Mouse (Mus musculus) hematopoietic stem cell, adult 5-6 weeks (primary cell): ENCODE measurements around the gene Zfp697. TPM values are rescaled to one million over a fixed set of nuclear protein-coding genes. Genes with fewer than 3 reads are reported as not detected.
"Not testable (repeated sequence)": the region's sequence is repeated elsewhere in the genome, so short reads cannot be mapped to it uniquely, and the experiment has no call there.

ENCODE experiments used
- ATAC-seq, 2 experiments: fragments of 125-278 bp in 1 of 2; replicated peaks in 1 of 2; 2 replicates each; pipeline ENCODE4 v1.8.0; 2016 to 2017; ENCODE audit warnings: inconsistent platforms in 2 of 2, mild to moderate bottlenecking in 2 of 2, moderate number of reproducible peaks in 2 of 2, low read depth in 1 of 2, moderate TSS enrichment in 1 of 2; ENCODE audit not compliant: low FRiP score in 2 of 2, poor library complexity in 2 of 2, severe bottlenecking in 2 of 2, insufficient read depth in 1 of 2, low TSS enrichment in 1 of 2
- total RNA-seq: library from RNA; stranded (forward); fragments of 172-1452, 232-1000 nt; gene quantifications from 2 replicates; pipeline ENCODE4 v1.2.3, GENCODE M21; 2017

Gene Zfp697
- total RNA-seq, 1 experiment from 2014 or later = 1.3 TPM

GRCm38 (mm10) chr3:98442245-98442644 is 60.0 kb downstream of the Zfp697 start:
- not testable (repeated sequence) for ATAC-seq

- peak; percentile 81 to 82 for ATAC-seq
Observed at GRCm38 (mm10) chr3:98443149-98443779, 61.0 kb downstream of the Zfp697 start.

DNA sequence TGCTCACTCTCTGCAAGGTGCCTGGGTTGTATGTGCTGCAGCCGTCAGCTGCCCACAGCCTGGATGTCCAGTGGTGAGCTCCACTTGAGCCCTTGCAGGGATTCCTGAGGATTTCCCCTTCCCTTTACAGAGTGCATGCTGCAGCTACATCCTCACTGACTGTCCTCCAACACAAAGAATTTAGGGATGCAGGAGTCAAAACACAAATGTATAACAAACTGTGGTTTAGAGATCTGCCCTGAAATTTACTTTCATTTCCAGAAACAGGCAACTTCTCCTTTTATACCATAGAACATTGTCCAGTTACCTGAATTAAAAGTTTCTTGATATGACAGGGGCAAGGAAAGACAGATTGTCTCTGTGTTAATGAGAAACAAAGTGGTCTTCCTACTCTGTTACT is 61.7 kb downstream of the Zfp697 start:
- ATAC-seq = peak; percentile 36 to 50; a peak in 1 of 4 replicates

- ATAC-seq = not testable (repeated sequence)
Observed at GRCm38 (mm10) chr3:98453786-98454185, 71.5 kb downstream of the Zfp697 start.

GRCm38 (mm10) chr3:98457026-98457425 is 74.8 kb downstream of the Zfp697 start, which contains the start of gene Gm4450:
Gene Gm4450 (minus strand): TSS chr3:98457126.
- ATAC-seq = not testable (repeated sequence)

DNA sequence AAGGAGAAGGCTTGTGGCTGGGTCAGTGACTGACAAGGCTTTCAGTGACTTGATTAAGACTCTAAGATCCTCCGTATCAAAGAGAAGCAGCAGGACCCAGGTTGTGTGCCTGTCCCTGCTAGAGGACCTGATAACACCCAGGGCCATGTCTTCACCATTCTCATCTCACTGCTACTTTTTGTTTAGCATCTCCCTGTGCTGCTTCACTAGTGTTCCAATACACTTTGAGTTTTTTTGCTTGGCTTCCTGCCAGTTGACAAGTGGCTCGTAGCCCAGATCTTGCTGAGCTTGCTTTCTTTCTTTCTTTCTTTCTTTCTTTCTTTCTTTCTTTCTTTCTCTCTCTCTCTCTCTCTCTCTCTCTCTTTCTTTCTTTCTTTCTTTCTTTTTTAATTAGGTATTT is 87.1 kb downstream of the Zfp697 start:
- not testable (repeated sequence) for ATAC-seq

DNA sequence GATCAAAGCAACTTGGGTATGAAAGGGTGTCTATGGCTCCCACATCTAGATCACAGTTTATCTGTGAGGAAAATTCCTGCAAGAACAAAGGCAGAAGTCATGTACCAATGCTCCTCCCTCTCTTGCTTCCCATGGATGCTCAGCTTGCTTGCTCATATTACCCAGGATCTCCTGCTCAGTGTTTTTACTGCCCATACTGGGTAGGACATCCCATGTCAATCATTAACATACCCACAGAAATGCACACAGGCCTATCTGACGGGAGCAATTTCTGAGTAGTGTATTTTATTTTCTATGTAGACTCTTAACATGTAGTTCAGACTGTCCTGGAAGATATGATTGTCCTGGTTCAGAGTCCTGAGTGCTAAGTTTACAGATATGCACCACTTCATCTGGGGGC is 88.8 kb downstream of the Zfp697 start:
- not testable (repeated sequence) for ATAC-seq

GRCm38 (mm10) chr3:98471499-98471898 is 89.2 kb downstream of the Zfp697 start:
- not testable (repeated sequence) for ATAC-seq

- ATAC-seq = not testable (repeated sequence)
Observed at GRCm38 (mm10) chr3:98494184-98494583, 111.9 kb downstream of the Zfp697 start.

DNA sequence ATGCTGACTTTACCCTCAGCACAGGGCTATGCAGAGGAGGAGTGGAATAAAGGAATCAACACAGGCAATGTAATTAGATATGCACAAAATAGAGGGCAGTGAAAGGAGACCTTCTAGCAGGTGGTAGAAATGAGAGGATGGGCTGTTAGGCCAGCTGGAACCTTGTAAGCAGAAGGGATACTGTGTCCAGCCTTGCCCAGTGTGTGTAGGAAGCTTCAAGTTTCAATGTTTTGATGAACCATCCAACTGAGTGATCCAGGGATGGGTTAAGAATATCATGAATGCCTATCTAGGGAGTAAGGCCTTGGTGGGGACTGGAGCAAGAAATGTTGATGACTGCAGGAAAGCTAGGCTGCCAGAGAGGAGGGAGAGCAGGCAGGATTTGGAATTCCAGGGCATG is 112.8 kb downstream of the Zfp697 start:
- not testable (repeated sequence) for ATAC-seq

DNA sequence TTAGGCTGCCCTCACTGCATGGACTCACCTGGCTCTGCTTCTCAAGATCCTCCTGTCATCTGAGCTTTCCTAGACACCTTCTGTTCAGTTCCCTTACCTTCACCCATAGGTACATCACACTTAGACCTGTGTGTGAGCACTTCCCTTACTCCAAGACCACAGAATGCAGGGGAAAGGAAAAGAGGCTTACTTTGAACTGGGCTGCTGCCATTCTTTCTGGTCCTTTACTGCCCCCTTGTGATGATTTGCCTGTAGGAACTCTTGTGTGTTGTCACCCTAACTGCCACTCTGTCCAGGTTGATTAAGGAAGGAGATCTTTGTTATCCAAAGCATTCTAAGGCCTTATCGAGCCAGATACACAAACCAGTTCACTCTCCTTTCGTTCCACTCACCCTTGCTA is 114.5 kb downstream of the Zfp697 start:
- ATAC-seq = peak; percentile 76 to 77; a peak in 3 of 4 replicates

DNA sequence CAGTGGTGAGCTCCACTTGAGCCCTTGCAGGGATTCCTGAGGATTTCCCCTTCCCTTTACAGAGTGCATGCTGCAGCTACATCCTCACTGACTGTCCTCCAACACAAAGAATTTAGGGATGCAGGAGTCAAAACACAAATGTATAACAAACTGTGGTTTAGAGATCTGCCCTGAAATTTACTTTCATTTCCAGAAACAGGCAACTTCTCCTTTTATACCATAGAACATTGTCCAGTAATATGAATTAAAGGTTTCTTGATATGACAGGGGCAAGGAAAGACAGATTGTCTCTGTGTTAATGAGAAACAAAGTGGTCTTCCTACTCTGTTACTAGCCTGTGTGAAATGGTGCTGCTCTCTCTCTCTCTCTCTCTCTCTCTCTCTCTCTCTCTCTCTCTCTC is 115.1 kb downstream of the Zfp697 start:
- peak; percentile 18 to 58; a peak in 2 of 4 replicates for ATAC-seq

DNA sequence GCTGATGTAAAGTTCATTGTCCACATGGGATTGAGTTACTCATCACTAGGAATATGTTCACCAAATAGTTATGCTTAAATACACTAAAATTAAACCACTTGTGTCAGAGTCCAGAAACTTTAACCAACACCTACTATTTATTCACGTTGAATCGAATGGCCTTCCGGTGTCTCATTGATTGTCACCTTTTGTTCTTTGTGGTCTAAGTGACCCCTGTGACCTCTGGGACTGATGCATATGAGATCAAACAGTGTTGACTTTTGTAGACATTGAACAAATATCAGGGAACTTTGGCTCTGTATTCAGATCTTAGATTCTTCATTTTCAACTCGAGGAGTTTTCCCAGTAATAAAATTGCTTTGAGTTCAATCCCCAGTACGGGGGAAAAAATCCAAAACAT is 125.0 kb downstream of the Zfp697 start:
- not testable (repeated sequence) for ATAC-seq

- ATAC-seq = not testable (repeated sequence)
Observed at GRCm38 (mm10) chr3:98510414-98510813, 128.2 kb downstream of the Zfp697 start, which contains the start of gene Hsd3b4. Gene Hsd3b4 (minus strand): TSS chr3:98510514.

DNA sequence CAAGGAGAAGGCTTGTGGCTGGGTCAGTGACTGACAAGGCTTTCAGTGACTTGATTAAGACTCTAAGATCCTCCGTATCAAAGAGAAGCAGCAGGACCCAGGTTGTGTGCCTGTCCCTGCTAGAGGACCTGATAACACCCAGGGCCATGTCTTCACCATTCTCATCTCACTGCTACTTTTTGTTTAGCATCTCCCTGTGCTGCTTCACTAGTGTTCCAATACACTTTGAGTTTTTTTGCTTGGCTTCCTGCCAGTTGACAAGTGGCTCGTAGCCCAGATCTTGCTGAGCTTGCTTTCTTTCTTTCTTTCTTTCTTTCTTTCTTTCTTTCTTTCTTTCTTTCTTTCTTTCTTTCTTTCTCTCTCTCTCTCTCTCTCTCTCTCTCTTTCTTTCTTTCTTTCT is 140.5 kb downstream of the Zfp697 start:
- ATAC-seq = not testable (repeated sequence)

DNA sequence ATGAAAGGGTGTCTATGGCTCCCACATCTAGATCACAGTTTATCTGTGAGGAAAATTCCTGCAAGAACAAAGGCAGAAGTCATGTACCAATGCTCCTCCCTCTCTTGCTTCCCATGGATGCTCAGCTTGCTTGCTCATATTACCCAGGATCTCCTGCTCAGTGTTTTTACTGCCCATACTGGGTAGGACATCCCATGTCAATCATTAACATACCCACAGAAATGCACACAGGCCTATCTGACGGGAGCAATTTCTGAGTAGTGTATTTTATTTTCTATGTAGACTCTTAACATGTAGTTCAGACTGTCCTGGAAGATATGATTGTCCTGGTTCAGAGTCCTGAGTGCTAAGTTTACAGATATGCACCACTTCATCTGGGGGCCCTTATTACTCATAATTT is 142.3 kb downstream of the Zfp697 start:
- not testable (repeated sequence) for ATAC-seq

DNA sequence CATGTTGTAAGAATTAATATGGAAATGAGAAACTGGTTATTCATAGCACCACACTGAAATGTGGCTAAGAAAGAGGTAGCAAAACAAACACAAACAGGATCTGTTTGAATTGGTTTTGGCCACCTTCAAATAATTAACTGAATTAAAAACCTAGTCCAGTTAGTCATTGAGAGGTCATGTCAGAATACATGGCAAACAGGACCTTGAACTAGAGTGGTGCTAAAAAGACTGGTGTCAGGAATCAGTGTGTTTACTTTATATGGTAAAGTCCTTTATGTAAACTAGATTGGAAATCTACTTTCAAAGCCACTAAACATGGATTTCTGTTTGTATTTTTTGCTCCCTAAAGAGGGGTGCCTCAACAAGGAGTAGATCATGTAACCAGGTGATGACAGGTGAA is 142.7 kb downstream of the Zfp697 start:
- not testable (repeated sequence) for ATAC-seq

DNA sequence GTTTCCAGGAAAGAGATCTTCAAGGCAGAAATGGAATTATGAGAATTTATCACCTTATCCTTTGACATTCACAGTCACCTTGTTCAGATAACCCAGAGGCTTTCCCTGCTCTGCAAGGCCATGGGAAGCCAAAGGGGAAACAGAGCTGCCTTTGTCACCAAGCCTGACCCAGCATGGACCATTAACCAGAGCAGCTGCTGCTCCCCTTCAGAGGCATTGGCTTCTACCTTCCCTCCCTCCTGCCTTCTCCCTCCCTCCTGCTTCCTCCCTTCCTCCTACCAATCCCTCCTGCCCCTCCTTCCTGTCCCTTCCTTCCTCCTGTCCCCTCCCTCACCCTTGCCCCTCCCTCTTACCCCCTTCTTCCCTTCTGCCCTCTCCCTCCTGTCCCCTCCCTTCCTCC is 165.4 kb downstream of the Zfp697 start:
- ATAC-seq = not testable (repeated sequence)

- not testable (repeated sequence) for ATAC-seq
Observed at GRCm38 (mm10) chr3:98548495-98548894, 166.2 kb downstream of the Zfp697 start.
